Mouse (Mus musculus): ENCODE results near the gene Abca13.

DNA sequence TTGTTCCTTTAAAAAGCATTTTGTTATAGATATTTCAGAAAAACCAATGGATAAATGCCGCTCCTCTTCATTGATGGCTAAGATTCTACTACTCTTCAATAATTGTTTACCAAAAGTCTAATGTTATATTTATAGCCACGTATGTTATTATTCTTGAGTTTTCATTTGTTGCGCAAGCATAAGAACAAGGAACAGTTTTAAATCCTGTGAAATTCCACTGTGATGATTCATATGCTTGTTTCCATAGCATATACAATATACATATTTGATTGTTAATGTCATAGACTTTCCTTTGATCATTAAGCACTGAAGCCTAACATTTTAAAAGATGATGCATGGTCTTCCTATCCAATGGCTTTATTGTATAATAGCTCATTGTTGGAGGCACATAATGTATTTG, 3.1 kb downstream of the Abca13 start:
- TF ChIP-seq CTCF (IDR thresholded peaks at IDR 0.05; ENCODE audit: borderline replicate concordance, control insufficient read depth, extremely low read depth, insufficient read depth, low read length, poor library complexity) (no peak), POLR2A (IDR thresholded peaks at IDR 0.05; ENCODE audit: control insufficient read depth, extremely low read depth, insufficient read depth, low read length, poor library complexity) (no peak)

Measured in thymus, adult 2 months (tissue).